Comparison of ENCODE assay signal across 23 mouse cellular contexts in genomic region chr16:25055376-25055775, GRCm38 (mm10).
"Had no signal": no experiment of that assay in that cellular context is flagged by ENCODE, and none has a peak within 500 bp of the region (broad histone marks: within the 10 kb centered on the region; RNA-seq: fewer than 3 reads in every experiment).

No protein-coding gene starts in this region.

- DNase-seq: kidney, adult 18-20 months; kidney, adult 9 months; kidney, postnatal 14 days; kidney, postnatal 4 days; layer of hippocampus, adult 9-11 months; liver; lung, adult 18-20 months; lung, postnatal 10 days; lung, postnatal 36 days; midbrain, embryonic 14.5 days; retina, postnatal 1 day; right cerebral cortex, postnatal 25 days; spleen, adult 18-20 months had no signal

- H3K36me3 ChIP-seq: limb, embryonic 10.5 days; limb, embryonic 13.5 days; liver, embryonic 12.5 days; liver, embryonic 15.5 days; lung, embryonic 15.5 days; stomach, embryonic 15.5 days had no signal

- H3K9me3 ChIP-seq: limb, embryonic 10.5 days; limb, embryonic 13.5 days; liver, embryonic 12.5 days; liver, embryonic 15.5 days; lung, embryonic 15.5 days; stomach, embryonic 15.5 days had no signal

- H3K9ac ChIP-seq: limb, embryonic 13.5 days; liver, embryonic 12.5 days; liver, embryonic 15.5 days; lung, embryonic 15.5 days; stomach, embryonic 15.5 days had no signal

- H3K4me2 ChIP-seq: limb, embryonic 13.5 days; liver, embryonic 12.5 days; liver, embryonic 15.5 days; lung, embryonic 15.5 days; midbrain, embryonic 11.5 days; stomach, embryonic 15.5 days had no signal

- H3K27me3 ChIP-seq: limb, embryonic 13.5 days; lung, embryonic 15.5 days; stomach, embryonic 15.5 days had no signal

- H3K4me3 ChIP-seq: limb, embryonic 10.5 days; limb, embryonic 13.5 days; liver, embryonic 12.5 days; liver, embryonic 15.5 days; lung, embryonic 15.5 days; stomach, embryonic 15.5 days had no signal

- ATAC-seq: hindbrain, postnatal 0 days; inflammation-experienced regulatory T-cells, adult 6 months; intestine, embryonic 16.5 days; liver, embryonic 12.5 days had no signal

- H3K27ac ChIP-seq: hindbrain, postnatal 0 days; limb, embryonic 10.5 days; limb, embryonic 13.5 days; liver, embryonic 12.5 days; liver, embryonic 15.5 days; lung, embryonic 15.5 days; stomach, embryonic 15.5 days had no signal
